In the genomic region with DNA sequence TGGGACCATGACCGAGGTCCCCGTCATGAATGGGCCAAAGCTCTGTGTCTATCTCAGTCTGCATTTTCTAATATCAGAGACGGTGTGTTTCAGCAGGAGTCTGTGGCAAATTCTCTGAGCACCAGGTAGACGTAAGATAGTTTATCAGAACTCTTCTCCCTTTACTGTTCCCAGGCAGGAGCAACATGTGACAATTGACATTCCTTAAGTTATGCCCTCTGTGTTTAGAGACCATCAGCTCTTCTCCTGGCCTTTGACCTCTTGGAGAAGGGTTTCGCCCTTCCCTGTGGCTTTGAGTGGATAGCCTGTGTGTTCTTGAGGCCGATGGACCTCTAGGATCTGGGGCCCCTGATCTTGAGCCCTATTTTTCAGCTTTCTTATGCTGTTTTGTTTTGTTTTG, we compare ENCODE assay signal across 9 mouse cellular contexts. TPM values are rescaled to one million over a fixed set of nuclear protein-coding genes. Genes with fewer than 3 reads are reported as not detected.
A peak's percentile ranks its signal among the peaks of the same experiment; 100 is the strongest.
DNase-seq lines count a peak whose midpoint lies in the region; ATAC-seq and TF ChIP-seq lines count a peak whose summit lies in the region.
"Had no signal": no experiment of that assay in that cellular context is flagged by ENCODE, and none has a peak within 500 bp of the region (broad histone marks: within the 10 kb centered on the region; RNA-seq: fewer than 3 reads in every experiment).

No protein-coding gene starts in this region.

- TF ChIP-seq POLR2A in spleen, adult 2 months (IDR thresholded peaks at IDR 0.05; ENCODE audit: low read depth, low read length), result no peak

- ATAC-seq in limb, embryonic 15.5 days (ENCODE audit: insufficient number of reproducible peaks, low FRiP score, low TSS enrichment, low read depth), result no peak
- no peak for ATAC-seq in stomach, embryonic 16.5 days (ENCODE audit: insufficient read depth, low FRiP score)
- ATAC-seq in frontal cortex, adult (ENCODE audit: low TSS enrichment), result no peak

- H3K36me3 ChIP-seq in spleen, adult 2 months (ENCODE audit: control insufficient read depth, insufficient read depth, low read length), result peaks cover 10% of the 10 kb centered on the region
- H3K36me3 ChIP-seq in limb, embryonic 15.5 days, result peaks cover 40% of the 10 kb centered on the region
- peaks cover 21% of the 10 kb centered on the region; the same call in 1 of the 2 replicates for H3K36me3 ChIP-seq in stomach, embryonic 16.5 days (ENCODE audit: control insufficient read depth, insufficient read depth, low read length)

- WGBS in spleen, adult 2 months, result 57% methylated on average over 6 of the region's 6 CpGs
- 58% methylated on average over 6 of the region's 6 CpGs for WGBS in limb, embryonic 15.5 days
- WGBS in stomach, embryonic 16.5 days, result 43% methylated on average over 6 of the region's 6 CpGs

- no peak overlapping the region for H3K27ac ChIP-seq in spleen, adult 2 months (ENCODE audit: insufficient read depth, low read length)
- H3K27ac ChIP-seq in limb, embryonic 15.5 days, result no peak overlapping the region
- H3K27ac ChIP-seq in stomach, embryonic 16.5 days (ENCODE audit: low read length), result no peak overlapping the region

- H3K4me1 ChIP-seq in spleen, adult 2 months (ENCODE audit: control insufficient read depth, insufficient read depth, insufficient read length), result peaks cover 12% of the 10 kb centered on the region
- peaks cover 22% of the 10 kb centered on the region for H3K4me1 ChIP-seq in limb, embryonic 15.5 days
- H3K4me1 ChIP-seq in stomach, embryonic 16.5 days (ENCODE audit: control insufficient read depth, insufficient read depth, low read length), result peaks cover 16% of the 10 kb centered on the region

- H3K9ac ChIP-seq in limb, embryonic 15.5 days, result peak overlapping the region; percentile 97
- peak overlapping the region; percentile 97 for H3K9ac ChIP-seq in stomach, embryonic 16.5 days (ENCODE audit: low read length)

- H3K27me3 ChIP-seq in spleen, adult 2 months (ENCODE audit: control insufficient read depth, insufficient read depth, low read length), result no peaks in the 10 kb centered on the region
- no peaks in the 10 kb centered on the region for H3K27me3 ChIP-seq in limb, embryonic 15.5 days
- H3K27me3 ChIP-seq in stomach, embryonic 16.5 days (ENCODE audit: control insufficient read depth, insufficient read depth, low read length), result no peaks in the 10 kb centered on the region

- peak; percentile 15 for DNase-seq in cerebellum, adult 9-10 months
- DNase-seq in cerebellum, adult 9-11 months, result no peak
- no peak for DNase-seq in spleen, adult 2 months (ENCODE audit: low read depth in 1 of 2, low spot score in 2 of 2)
- no peak for DNase-seq in spleen, adult 12 weeks (ENCODE audit: low spot score)
- DNase-seq in thymus, postnatal 14 days, result no peak
- DNase-seq: lung, postnatal 14 days had no signal

- peak overlapping the region; percentile 89 for H3K4me3 ChIP-seq in spleen, adult 2 months (ENCODE audit: extremely low read depth, insufficient read depth, insufficient read length)
- peak overlapping the region; percentile 100 for H3K4me3 ChIP-seq in limb, embryonic 15.5 days
- H3K4me3 ChIP-seq in stomach, embryonic 16.5 days (replicated peaks; ENCODE audit: low read length), result peak overlapping the region; percentile 92

- no peak for TF ChIP-seq CTCF in spleen, adult 2 months (IDR thresholded peaks at IDR 0.05; ENCODE audit: extremely low read depth, insufficient read depth, insufficient read length, insufficient replicate concordance)

- no peaks in the 10 kb centered on the region for H3K9me3 ChIP-seq in limb, embryonic 15.5 days
- H3K9me3 ChIP-seq in stomach, embryonic 16.5 days (replicated peaks; ENCODE audit: control insufficient read depth, low read length), result no peaks in the 10 kb centered on the region

- H3K4me2 ChIP-seq in limb, embryonic 15.5 days, result peak overlapping the region; percentile 71
- H3K4me2 ChIP-seq in stomach, embryonic 16.5 days (ENCODE audit: low read depth, low read length), result peak overlapping the region; percentile 85

RNA-seq across cellular contexts. Expression of gene Phrf1, which starts 1.1 kb away (rescaled TPM):
- 29.3 and 31.4 TPM in 2 replicates for polyA plus RNA-seq in spleen, adult 2 months (2012; rRNA removed)
- polyA plus RNA-seq in limb, embryonic 15.5 days (2015; fragmentation: Nextera tagmentation; extraction: Ambion mirVana), result 64.3 and 68.9 TPM in 2 replicates
- polyA plus RNA-seq in stomach, embryonic 16.5 days (2015; fragmentation: Nextera tagmentation; extraction: Ambion mirVana), result 57.6 and 67.7 TPM in 2 replicates

RNA-seq across cellular contexts. Expression of gene Rassf7, which starts 14.0 kb away (rescaled TPM):
- 13.0 and 18.4 TPM in 2 replicates for polyA plus RNA-seq in spleen, adult 2 months (2012; rRNA removed)
- 56.1 and 58.6 TPM in 2 replicates for polyA plus RNA-seq in limb, embryonic 15.5 days (2015; fragmentation: Nextera tagmentation; extraction: Ambion mirVana)
- 82.3 and 104 TPM in 2 replicates for polyA plus RNA-seq in stomach, embryonic 16.5 days (2015; fragmentation: Nextera tagmentation; extraction: Ambion mirVana)

RNA-seq across cellular contexts. Expression of gene Lmntd2, which starts 15.8 kb away (rescaled TPM):
- 6.8 and 7.4 TPM in 2 replicates for polyA plus RNA-seq in spleen, adult 2 months (2012; rRNA removed)
- polyA plus RNA-seq in limb, embryonic 15.5 days (2015; fragmentation: Nextera tagmentation; extraction: Ambion mirVana), result 1.7 and 2.2 TPM in 2 replicates
- polyA plus RNA-seq in stomach, embryonic 16.5 days (2015; fragmentation: Nextera tagmentation; extraction: Ambion mirVana), result 4.8 and 6.3 TPM in 2 replicates

RNA-seq across cellular contexts. Expression of gene Lrrc56, which starts 35.7 kb away (rescaled TPM):
- 5.2 and 5.5 TPM in 2 replicates for polyA plus RNA-seq in spleen, adult 2 months (2012; rRNA removed)
- 8.0 and 9.0 TPM in 2 replicates for polyA plus RNA-seq in limb, embryonic 15.5 days (2015; fragmentation: Nextera tagmentation; extraction: Ambion mirVana)
- polyA plus RNA-seq in stomach, embryonic 16.5 days (2015; fragmentation: Nextera tagmentation; extraction: Ambion mirVana), result 7.1 TPM in 2 replicates

RNA-seq across cellular contexts. Expression of gene Hras, which starts 35.9 kb away (rescaled TPM):
- 29.0 and 33.2 TPM in 2 replicates for polyA plus RNA-seq in spleen, adult 2 months (2012; rRNA removed)
- polyA plus RNA-seq in limb, embryonic 15.5 days (2015; fragmentation: Nextera tagmentation; extraction: Ambion mirVana), result 164 and 165 TPM in 2 replicates
- 45.1 and 48.0 TPM in 2 replicates for polyA plus RNA-seq in stomach, embryonic 16.5 days (2015; fragmentation: Nextera tagmentation; extraction: Ambion mirVana)
